Mouse (Mus musculus): ENCODE data around the gene Cuedc2.

The Cuedc2 gene

DNA sequence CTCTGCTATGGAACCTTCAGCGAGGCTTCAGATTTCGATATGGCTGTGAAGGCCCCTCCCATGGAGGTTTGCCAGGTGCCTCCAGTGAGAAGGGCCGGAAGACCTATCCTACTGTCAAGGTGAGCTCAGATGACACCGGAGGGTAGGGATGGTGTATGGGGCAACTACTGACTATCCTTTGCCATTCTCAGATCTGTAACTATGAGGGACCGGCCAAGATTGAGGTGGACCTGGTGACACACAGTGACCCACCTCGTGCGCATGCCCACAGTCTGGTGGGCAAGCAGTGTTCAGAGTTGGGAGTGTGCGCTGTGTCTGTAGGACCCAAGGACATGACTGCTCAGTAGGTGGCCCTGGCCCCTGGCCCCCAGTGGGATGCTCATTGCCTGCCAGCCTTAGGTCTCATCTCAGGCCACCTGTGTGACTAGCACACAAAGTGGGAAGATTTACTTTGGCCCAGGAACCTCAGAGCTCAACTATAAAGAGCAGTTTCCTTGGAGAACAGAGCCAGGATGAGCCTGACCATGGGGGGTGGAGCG is 31.7 kb downstream of the Cuedc2 start:
- DNase-seq (ENCODE audit: extremely low read depth, low read depth) = no peak

DNA sequence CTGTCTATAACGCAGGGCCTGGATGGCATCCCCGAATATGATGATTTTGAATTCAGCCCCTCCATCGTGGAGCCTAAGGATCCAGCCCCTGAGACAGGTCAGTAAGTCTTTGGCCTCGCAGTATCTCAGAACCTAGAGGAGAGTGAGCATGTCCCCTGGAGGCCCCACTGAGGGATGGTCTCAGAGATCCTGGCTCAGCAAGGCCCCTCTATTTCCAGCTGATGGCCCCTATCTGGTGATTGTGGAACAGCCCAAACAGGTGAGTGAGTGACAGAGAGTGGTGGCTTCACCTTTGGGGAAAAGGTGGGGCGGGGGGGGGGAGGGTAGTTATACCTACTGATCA is 32.3 kb downstream of the Cuedc2 start:
- no peak for DNase-seq (ENCODE audit: extremely low read depth, low read depth)

DNA sequence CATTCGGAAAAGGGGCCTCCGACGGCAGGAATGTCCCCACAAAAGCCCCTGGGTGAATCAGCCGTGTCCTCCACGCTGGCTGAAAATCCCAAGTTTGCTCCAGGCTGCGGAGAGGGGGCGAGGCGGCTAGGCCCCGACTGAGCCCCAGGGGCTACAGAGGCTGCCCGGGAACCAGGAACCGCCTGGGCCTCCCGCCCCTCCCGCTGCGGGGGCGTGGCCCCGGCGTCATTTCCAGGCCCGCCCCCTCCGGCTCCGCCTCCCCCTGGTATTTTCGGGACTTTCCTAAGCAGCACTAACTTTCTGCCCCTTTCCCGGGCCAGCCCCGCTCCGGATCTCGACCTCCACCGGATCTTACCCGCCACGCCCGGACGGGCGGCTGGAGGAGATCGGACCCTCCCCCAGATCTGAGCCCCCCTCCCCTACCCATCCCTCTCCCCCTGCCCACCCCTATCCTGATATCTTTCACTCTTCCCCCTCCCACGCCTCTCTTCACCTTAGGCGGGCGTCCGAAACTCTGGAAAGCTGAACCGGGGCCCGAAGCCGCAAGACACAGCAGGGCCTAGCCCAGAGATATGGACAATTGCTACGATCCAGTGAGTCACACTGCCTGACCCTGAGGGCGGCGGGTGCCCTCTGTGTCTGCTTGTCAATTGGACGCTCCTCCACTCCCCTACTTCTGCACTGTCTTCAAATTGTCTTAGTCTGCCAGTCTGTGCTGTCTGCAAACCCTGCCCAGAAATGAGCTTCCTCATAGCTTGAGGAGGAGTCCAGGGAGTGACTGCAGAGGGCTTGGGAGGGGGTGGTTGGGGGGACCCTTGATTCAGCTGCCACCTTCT is 32.9 kb downstream of the Cuedc2 start:
- peak; percentile 79 for DNase-seq (ENCODE audit: extremely low read depth, low read depth)

DNA sequence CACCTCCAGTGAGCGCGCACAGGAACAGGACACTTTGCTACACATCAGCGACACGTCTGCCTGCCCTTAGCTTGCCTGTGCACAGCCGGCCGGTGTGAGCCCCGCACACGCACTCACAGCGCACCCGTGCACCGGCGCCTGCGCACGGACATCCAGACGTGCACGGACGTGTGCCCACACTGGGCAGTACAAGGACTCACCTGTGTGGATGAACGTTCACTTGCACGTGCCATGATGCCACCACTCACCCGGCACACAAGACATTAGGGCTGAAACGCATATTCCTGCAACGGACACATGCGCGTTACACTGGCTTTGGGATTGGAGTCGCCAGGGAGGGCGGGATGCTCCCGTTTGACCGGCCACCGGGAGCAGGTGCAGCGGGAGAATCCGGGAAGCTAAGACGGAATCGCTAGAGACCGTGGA is 33.6 kb downstream of the Cuedc2 start:
- DNase-seq (ENCODE audit: extremely low read depth, low read depth) = peak; percentile 44

DNA sequence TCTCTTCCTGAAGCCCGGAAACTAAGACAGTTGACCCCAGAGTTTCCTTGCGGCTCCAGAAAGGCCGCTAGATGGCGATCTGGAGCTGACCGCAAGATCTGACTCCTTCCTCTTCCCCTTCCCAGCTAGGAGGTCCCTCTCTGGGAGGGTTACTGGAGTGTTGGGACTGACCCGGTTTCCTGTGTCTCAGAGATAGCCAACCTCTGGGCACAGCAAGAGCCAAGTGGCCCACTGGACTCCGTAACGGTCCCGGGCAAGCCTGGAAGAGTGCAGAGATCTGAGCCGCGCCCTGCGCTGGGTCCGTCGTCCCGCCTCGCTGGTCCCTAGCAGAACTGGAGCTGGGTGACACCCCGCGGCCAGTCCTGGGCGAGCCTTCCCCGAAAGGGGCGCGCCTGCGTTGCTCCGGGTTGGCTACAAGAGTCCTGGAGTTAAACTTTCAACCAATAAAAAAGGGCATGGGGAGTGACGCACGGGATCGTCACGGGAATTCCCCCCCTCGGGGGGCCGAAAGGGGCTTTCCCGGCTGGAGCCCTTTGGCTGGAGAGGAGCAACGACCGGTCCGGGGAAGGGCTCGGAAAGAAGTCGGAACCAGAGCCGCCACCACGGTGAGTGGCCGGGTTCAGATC is 34.2 kb downstream of the Cuedc2 start, which contains the start of gene Nfkb2:
Nfkb2 (plus strand) TSS at position 105 of the 626 bp plus-strand sequence.
- peak; percentile 94 for DNase-seq (ENCODE audit: extremely low read depth, low read depth)

DNA sequence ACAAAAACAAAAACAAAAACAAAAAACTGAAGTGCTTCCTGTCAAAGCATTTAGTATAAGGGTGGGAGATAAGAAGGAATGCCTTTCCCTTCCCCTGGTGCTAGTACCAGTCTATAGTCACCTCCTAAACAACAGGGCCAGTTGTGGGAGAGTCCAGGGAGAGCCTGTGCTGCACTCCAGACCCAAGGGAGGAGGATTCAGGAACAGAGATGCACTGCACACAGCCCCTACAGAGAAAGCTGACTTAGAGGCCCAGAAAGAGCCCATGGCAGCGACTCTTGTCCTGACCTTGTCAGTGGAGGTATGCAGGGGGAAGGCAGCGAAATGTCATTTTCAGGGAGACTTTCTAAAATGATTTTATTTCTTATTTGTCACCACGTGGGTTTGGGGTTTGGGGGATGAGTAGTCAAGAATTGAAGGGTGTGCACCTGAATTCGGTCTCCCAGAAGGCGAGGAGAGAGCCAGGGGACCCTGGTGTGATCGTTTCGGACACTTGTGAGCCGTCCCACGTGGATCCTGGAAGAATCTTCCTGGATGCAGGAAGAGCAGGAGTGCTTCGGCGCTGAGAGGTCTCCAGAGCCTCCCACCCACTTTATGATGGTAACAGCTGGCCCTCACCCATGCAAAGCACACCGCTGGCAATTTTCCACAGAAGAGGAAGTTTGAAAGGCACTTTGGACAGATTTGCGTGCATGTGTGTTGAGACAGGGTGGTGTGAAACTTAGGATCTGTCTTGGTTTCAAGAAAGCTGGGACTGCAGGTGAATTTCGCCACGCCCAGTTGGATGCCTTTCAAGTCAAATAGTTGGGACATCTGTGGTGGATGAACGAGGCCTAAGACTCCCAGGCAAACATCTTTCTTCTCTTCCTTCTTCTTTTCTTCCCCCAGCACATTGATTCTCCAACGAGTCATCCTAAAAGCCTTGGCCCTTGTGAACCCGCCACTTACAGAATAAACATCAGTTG is 35.0 kb downstream of the Cuedc2 start:
- no peak for DNase-seq (ENCODE audit: extremely low read depth, low read depth)

DNA sequence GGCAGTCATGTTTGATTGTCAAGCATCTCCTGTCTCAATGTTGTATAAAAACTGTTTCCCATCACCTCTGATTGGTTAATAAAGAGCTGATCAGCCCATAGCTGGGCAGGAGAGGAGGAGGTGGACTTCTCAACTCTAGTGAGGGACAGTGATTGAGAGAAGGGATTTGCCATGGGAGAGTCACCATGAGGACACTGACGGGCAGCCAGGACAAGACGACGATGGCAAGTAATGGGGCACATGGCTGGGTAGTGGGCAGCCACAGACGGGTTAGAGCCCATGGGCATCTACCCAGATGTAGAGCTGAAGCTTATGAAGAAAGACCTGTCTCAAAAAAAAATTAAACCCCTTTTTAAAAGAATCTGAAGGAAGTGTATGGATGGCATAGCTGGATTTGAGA is 36.0 kb downstream of the Cuedc2 start:
- DNase-seq (ENCODE audit: extremely low read depth, low read depth) = no peak

DNA sequence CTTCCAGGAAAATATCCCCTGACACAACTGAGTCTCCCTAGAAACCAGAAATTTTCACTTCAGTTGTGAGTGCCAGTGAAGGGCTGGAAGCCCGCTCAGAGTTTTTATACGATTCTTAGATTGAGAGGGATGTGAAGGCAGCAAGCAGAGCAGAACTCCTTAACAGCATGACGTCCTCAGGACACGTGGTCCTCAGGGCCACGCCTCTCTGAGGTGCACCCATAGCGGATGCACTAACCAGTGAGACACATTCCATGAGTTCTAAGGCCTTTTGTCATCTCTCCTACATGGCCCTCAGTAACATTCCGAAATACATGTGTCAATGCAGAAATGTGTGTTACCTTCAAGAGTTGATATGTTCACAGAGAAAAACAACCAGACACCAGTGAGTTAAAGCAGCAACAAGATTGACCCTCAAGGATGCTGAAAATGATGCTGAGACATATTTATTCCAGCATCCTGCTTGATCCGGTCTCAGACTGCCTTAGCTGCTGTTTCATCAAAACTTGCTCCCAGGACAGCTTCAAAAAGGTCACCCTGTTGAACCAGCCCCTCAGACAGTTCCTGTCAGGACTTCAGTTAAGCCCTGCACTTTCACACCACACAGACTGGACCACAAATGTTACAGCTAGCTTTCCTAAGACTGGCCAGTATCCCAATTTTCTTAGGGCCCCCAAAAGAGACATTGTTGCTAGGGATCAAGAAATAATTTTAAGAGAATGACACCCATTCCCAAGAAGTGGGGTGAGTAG is 38.0 kb downstream of the Cuedc2 start:
- DNase-seq (ENCODE audit: extremely low read depth, low read depth) = no peak

DNA sequence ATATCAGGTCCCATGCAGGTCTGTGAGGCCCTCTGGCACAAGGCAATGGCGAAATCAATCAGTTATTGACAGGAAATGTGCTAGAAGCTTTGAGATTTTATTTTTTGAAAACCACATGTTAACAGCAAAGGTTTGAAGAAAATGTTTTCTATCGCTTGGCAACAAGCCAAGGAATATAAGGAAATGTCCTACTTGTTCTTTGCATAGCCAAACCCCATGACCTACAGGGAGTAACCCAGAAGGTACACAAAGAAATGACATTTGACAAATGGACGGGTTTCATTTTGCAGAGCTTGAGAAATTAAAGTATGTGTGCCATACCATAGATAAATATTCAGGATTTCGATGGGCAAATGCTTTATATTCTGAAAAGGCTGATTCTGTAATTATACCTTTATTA is 41.6 kb downstream of the Cuedc2 start:
- no peak for DNase-seq (ENCODE audit: extremely low read depth, low read depth)

DNA sequence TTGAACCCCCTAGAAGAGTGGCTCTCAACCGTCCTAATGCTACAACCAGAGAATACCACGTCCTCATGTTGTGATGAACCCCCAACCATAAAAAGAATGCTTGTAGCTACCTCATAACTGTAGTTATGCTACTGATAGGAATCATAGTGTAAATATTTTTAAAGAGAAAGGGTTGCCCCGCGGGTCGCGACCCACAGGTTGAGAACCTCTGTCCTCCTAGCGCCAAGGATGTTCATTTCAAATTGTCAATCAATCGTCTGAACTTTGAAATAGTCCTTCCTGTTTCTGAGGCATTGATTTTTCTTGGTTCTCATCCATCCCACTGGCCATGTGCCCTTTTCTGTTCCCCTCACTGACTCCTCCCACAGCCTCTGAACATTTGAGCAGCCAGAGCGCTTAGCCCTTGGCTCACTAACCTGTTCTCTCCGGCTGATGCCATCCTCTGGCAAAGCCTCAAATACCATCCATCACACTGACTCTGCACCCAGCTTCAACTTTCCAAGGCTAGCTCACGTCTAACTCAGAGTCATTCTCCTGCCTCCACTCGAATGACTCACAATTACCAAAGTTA is 47.9 kb downstream of the Cuedc2 start:
- no peak for DNase-seq (ENCODE audit: extremely low read depth, low read depth)

DNA sequence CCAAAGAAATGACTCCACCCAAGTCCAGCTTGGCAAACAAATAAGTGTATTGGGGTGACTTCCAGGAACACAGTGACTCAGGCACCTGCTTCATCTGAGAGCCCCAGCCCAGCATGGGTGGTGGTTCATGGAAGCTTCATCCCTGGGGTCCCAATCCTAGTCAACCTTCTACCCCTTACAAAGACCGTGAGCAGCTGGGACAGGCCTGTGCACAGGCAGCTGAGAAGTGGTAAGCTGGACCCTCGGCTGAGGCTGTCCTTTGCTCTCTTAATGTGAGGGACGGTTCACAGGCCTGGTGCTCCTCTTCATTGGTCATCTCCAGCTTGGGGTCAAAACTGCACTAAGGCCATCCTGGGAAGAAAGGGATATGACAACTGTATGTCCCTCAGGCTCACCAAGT is 50.9 kb downstream of the Cuedc2 start:
- no peak for DNase-seq (ENCODE audit: extremely low read depth, low read depth)

DNA sequence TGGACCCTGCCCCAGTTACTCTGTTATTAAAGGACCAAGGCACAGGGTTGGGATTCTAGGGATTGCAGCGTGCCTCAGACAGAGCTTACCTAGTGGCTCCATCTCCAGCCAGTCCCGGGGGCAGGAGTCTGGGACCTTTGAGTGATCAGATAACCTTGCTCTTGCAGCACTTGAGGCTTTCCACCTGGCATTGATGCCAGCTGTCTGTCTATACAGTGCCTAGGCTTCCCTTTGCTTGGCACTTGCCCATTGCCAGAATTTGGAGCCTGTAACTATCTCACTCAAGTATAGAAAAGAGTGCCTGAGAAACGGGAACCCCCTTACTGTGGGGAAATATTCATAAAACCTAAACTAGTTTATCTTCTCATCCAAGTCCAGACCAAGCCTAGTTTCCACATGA is 51.6 kb downstream of the Cuedc2 start:
- no peak for DNase-seq (ENCODE audit: extremely low read depth, low read depth)

DNA sequence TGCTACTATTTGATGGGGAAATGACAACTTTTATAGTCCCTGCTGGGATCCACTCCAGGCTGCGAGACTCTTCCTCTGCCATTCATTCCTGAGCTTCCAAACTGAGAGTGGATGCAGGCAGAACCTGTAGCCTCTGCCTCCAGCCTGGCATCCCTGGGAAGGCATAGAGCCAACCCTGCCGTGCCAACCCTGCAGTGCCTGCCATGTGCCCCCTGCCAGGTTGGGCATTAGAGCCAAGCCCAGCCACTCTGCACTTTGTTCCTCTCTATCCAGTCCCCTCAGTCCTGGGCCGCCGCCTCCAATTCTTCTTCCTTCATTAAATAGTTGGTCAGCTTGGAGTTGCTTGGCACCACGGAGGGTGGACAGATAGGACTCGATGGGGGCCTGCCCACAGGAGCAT is 52.5 kb downstream of the Cuedc2 start:
- DNase-seq (ENCODE audit: extremely low read depth, low read depth) = no peak

DNA sequence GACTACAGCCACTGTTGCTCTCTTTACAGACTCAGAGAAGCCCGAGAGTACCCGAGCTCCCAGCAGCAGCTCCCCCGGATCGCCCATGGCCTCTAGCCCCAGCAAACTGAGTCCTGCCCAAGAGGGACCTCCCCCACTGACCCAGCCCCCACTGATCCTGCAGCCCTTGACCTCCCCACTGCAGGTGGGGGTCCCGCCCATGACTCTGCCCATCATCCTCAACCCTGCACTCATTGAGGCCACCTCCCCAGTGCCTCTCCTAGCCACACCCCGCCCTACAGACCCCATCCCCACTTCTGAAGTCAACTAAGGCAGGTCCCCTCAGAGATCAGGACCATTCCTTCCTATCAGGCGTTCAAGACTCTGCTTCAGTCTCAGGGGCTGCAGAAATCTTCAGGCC is 52.9 kb downstream of the Cuedc2 start:
- no peak for DNase-seq (ENCODE audit: extremely low read depth, low read depth)

DNA sequence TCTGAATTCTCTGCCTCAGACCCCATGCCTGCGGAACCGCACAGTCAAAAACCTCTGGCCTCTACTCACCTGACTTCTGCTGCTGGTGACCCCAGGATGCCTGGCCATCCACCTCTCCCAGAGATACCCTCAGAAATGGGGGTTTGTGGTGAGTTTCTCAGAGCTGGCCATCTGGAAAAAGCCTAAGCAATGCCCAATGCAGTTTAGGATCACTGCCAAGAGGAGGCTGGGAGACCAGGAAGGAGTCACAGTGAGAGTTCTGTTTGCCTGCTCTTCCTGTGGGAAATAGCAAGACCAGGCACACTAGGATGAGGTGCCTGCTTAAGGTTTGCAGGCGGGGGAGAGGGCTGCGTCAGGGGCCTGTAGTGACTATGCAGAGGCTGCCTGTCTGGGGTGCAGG is 53.8 kb downstream of the Cuedc2 start:
- no peak for DNase-seq (ENCODE audit: extremely low read depth, low read depth)

DNA sequence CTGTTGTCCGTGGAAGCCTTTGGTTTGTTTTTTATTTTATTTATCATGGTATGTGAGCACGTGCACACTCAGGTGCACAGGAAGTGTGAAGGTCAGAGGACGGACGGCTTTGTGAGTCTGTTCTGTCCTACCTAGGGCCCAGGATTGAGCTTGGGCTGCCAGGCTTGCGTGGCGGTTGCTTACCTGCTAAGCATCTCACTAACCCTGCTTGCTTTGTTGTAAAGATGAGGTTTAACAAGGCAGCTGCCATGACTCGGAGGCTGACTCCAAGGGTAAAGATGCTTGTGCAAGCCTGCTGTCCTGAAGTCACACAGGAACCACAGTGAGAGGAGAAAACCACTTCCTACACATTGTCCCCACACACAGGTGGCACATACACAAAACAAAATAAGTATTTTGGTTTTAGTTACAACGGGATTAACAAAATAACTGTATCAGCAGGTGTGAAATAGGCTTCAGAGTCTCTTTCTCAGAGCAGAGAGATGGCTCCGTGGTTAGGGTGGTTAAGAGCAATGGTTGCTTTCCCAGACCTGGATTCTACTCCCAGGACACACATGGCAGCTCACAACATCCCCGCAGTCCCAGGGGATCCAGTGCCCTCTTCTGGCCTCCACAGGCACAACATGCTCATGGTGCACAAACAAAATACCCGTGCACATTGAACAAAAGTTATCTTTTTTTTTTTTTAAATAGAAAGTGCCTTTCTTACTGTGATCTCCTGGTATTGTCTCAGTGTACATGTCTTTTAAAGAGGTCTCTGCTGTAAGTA is 56.2 kb downstream of the Cuedc2 start:
- no peak for DNase-seq (ENCODE audit: extremely low read depth, low read depth)
